Mouse (Mus musculus) liver, embryonic 14.5 days (tissue): ENCODE results near the gene Cth.

ENCODE experiments used
- CTCF ChIP-seq: IDR thresholded peaks from 2 replicates; pipeline ENCODE4 v1.5.1; 2016; ENCODE audit warnings: antibody characterized with exemption, low read depth, control low read depth
- EP300 ChIP-seq: IDR thresholded peaks from 2 replicates; pipeline ENCODE4 v1.6.1; 2016; ENCODE audit warnings: antibody characterized with exemption, low read depth

DNA sequence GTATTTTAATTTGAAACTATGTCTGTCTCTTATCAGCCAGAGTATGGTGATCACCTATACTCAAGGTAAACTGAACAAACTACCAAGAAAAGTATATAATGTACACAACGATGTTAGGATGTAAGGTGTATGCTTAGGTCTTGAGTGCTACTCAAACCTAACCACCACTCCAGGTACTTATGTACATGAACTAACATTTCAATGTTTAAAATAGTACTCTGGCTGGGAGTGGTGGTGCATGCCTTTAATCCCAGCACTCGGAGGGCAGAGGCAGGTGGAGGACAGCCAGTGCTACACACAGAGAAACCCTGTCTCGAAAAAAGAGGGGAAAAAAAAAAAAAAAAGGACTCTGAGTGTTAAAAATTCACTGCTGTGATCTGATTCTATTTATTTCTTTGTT lies 16.7 kb downstream of the Cth start:
- TF ChIP-seq CTCF (no peak), EP300 (no peak)
